Mouse (Mus musculus) urinary bladder, postnatal 14 days (tissue): ENCODE data around the gene Orc1.

Experiments
- DNase-seq: peaks from one replicate; pipeline ENCODE4 v3.0.0; 2021; ENCODE audit warnings: low spot score

The Orc1 gene

GRCm38 (mm10) chr4:108635101-108635500 lies 55.9 kb downstream of the Orc1 start:
- no peak for DNase-seq

- no peak for DNase-seq
Observed at GRCm38 (mm10) chr4:108637721-108638120, 58.5 kb downstream of the Orc1 start.

GRCm38 (mm10) chr4:108638752-108639151 lies 59.5 kb downstream of the Orc1 start:
- DNase-seq = no peak

- DNase-seq = no peak
Observed at GRCm38 (mm10) chr4:108664407-108664806, 85.2 kb downstream of the Orc1 start.
